Mouse (Mus musculus) stomach, postnatal 0 days (tissue): ENCODE results near the gene Batf.

Source experiments
- CTCF ChIP-seq: IDR thresholded peaks from 2 replicates; pipeline ENCODE4 v1.5.1; 2016; ENCODE audit warnings: antibody characterized with exemption, low read depth, mild to moderate bottlenecking, moderate library complexity
- EP300 ChIP-seq: optimal IDR thresholded peaks from 2 replicates; pipeline ENCODE3; 2016; ENCODE audit warnings: antibody characterized with exemption

DNA sequence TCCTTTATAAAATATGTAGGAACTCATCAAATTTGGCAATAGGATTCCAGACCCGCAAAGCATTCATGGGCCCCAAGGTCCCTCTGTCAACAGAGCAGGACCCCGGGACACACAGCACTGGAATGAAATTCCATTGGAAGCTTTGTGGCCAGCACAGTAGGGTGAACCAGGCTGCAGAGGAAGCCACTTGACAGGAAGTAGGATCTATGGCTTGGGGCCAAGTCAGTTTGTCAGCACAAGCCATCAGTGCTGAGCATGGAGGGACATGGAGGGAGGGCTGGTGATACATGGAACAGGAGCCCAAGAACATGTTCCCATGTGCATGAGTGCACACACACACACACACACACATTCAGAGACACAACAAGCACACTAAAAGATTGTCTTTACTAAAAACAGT, 49.7 kb downstream of the Batf start:
- TF ChIP-seq CTCF, result no peak
- TF ChIP-seq EP300, result no peak
